Mouse (Mus musculus) midbrain, embryonic 14.5 days (tissue): ENCODE measurements around the gene Eef1akmt3. TPM values are rescaled to one million over a fixed set of nuclear protein-coding genes. Genes with fewer than 3 reads are reported as not detected.

Experiments
- ATAC-seq: fragments of 200-750 bp; cut with Nextera tagmentation; 2 replicates; pipeline ENCODE4 v1.8.0; 2017; ENCODE audit warnings: moderate number of reproducible peaks, moderate library complexity; ENCODE audit not compliant: low FRiP score, low TSS enrichment
- DNase-seq: peaks from one replicate; pipeline ENCODE4 v3.0.0-alpha.2; 2015
- H3K27ac ChIP-seq: fragments of 300-500 bp; sonication (generic); replicated peaks from 2 replicates; pipeline ENCODE4 v1.5.1; 2014; ENCODE audit warnings: mild to moderate bottlenecking, low read depth, low read length, moderate library complexity
- H3K27me3 ChIP-seq: fragments of 300-500 bp; sonication (generic); 2 replicates; pipeline ENCODE4 v1.6.1; 2014; ENCODE audit warnings: low read length, control low read depth, mixed read lengths; ENCODE audit not compliant: control insufficient read depth, insufficient read depth
- H3K36me3 ChIP-seq: fragments of 300-500 bp; sonication (generic); 2 replicates; pipeline ENCODE4 v1.6.1; 2014; ENCODE audit warnings: low read length, control low read depth; ENCODE audit not compliant: control insufficient read depth, insufficient read depth
- H3K4me1 ChIP-seq: fragments of 300-500 bp; sonication (generic); 2 replicates; pipeline ENCODE4 v1.6.1; 2014; ENCODE audit warnings: mild to moderate bottlenecking, antibody characterized with exemption, low read length, control low read depth; ENCODE audit not compliant: control insufficient read depth, insufficient read depth
- H3K4me2 ChIP-seq: fragments of 300-500 bp; sonication (generic); 2 replicates; pipeline ENCODE4 v1.6.1; 2014; ENCODE audit warnings: mild to moderate bottlenecking, low read length, moderate library complexity
- H3K4me3 ChIP-seq: fragments of 300-500 bp; sonication (generic); replicated peaks from 2 replicates; pipeline ENCODE4 v1.5.1; 2014; ENCODE audit warnings: low read depth, low read length
- H3K9ac ChIP-seq: fragments of 300-500 bp; sonication (generic); replicated peaks from 2 replicates; pipeline ENCODE4 v1.6.1; 2014; ENCODE audit warnings: mild to moderate bottlenecking, low read length, moderate library complexity
- H3K9me3 ChIP-seq: fragments of 300-500 bp; sonication (generic); 2 replicates; pipeline ENCODE4 v1.6.1; 2016; ENCODE audit warnings: low read length, control low read depth, mixed read lengths; ENCODE audit not compliant: control insufficient read depth
- WGBS: fragments of 180-500 bp; shearing (Covaris S2); extraction: QIAGEN DNeasy Blood & Tissue Kit; methylation state at CpG from one replicate; pipeline ENCODE4 v1.1.7; 2014; 5-methylcytosine and 5-hydroxymethylcytosine counted together
- polyA plus RNA-seq: library from polyadenylated mRNA; unstranded; fragments of >200 nt; fragmentation: Nextera tagmentation; extraction: Ambion mirVana; gene quantifications from 2 replicates; pipeline ENCODE4 v1.2.1, GENCODE M21; 2014

Eef1akmt3 gene
- polyA plus RNA-seq, 1 experiment from 2014 or later, result 0.22 TPM

- ATAC-seq, result no peak
- no peak for DNase-seq
- Histone ChIP-seq H3K9me3 (no peaks in the 10 kb centered on the region), H3K4me2 (no peak overlapping the region), H3K27me3 (no peaks in the 10 kb centered on the region), H3K9ac (no peak overlapping the region), H3K36me3 (peaks cover 19% of the 10 kb centered on the region), H3K4me1 (peaks cover 20% of the 10 kb centered on the region), H3K27ac (no peak overlapping the region), H3K4me3 (no peak overlapping the region)
- WGBS, result 77% methylated on average over 5 of the region's 5 CpGs
These were observed 52.7 kb downstream of the Eef1akmt3 start for GRCm38 (mm10) chr10:126988513-126989165.

GRCm38 (mm10) chr10:126987183-126988118 is 53.9 kb downstream of the Eef1akmt3 start:
- Histone ChIP-seq H3K4me2 (no peak overlapping the region), H3K4me3 (no peak overlapping the region), H3K9ac (no peak overlapping the region), H3K27ac (no peak overlapping the region), H3K4me1 (peaks cover 32% of the 10 kb centered on the region), H3K36me3 (peaks cover 8% of the 10 kb centered on the region), H3K27me3 (no peaks in the 10 kb centered on the region), H3K9me3 (no peaks in the 10 kb centered on the region)
- no peak for DNase-seq
- 63% methylated on average over 8 of the region's 8 CpGs for WGBS
- no peak for ATAC-seq

- no peak overlapping the region for H3K9ac ChIP-seq
- H3K4me1 ChIP-seq, result peaks cover 41% of the 10 kb centered on the region
- ATAC-seq (peak; percentile 38; the same call in 1 of the 2 replicates), DNase-seq (peak; percentile 65)
- H3K4me2 ChIP-seq, result no peak overlapping the region; the same call in 1 of the 2 replicates
- H3K4me3 ChIP-seq, result no peak overlapping the region
- H3K27ac ChIP-seq, result 0 out of 2 replicates have a peak overlapping the region, but pooled peaks have one; percentile 20
- H3K9me3 ChIP-seq, result no peaks in the 10 kb centered on the region
- WGBS, result 57% methylated on average over 4 of the region's 4 CpGs
- no peaks in the 10 kb centered on the region for H3K27me3 ChIP-seq
- no peaks in the 10 kb centered on the region for H3K36me3 ChIP-seq
These were observed 54.8 kb downstream of the Eef1akmt3 start for GRCm38 (mm10) chr10:126986541-126986961.

- Histone ChIP-seq H3K9me3 (no peaks in the 10 kb centered on the region), H3K36me3 (no peaks in the 10 kb centered on the region), H3K27ac (no peak overlapping the region), H3K27me3 (no peaks in the 10 kb centered on the region), H3K4me2 (no peak overlapping the region), H3K4me3 (no peak overlapping the region), H3K4me1 (peaks cover 50% of the 10 kb centered on the region), H3K9ac (no peak overlapping the region)
- 96% methylated on average over 9 of the region's 9 CpGs for WGBS
- no peak for ATAC-seq
- DNase-seq, result no peak
These were observed 55.7 kb downstream of the Eef1akmt3 start for GRCm38 (mm10) chr10:126985579-126985978.

- no peak for DNase-seq
- no peaks in the 10 kb centered on the region for H3K9me3 ChIP-seq
- H3K4me1 ChIP-seq, result peaks cover 53% of the 10 kb centered on the region
- H3K27me3 ChIP-seq, result no peaks in the 10 kb centered on the region
- H3K36me3 ChIP-seq, result no peaks in the 10 kb centered on the region
- WGBS, result 76% methylated on average over 4 of the region's 4 CpGs
- no peak for ATAC-seq
- H3K9ac ChIP-seq, result no peak overlapping the region
- H3K4me2 ChIP-seq, result no peak overlapping the region
- no peak overlapping the region for H3K4me3 ChIP-seq
- H3K27ac ChIP-seq, result no peak overlapping the region
These were observed 56.2 kb downstream of the Eef1akmt3 start for GRCm38 (mm10) chr10:126985127-126985526.

- H3K9ac ChIP-seq, result peak overlapping the region; percentile 26
- H3K4me2 ChIP-seq, result peak overlapping the region; percentile 25; the same call in 1 of the 2 replicates
- no peak for DNase-seq
- no peaks in the 10 kb centered on the region for H3K36me3 ChIP-seq
- 26% methylated on average over 5 of the region's 5 CpGs for WGBS
- H3K9me3 ChIP-seq, result no peaks in the 10 kb centered on the region
- H3K27ac ChIP-seq, result peak overlapping the region; percentile 49; the same call in 1 of the 2 replicates
- no peaks in the 10 kb centered on the region for H3K27me3 ChIP-seq
- H3K4me3 ChIP-seq, result no peak overlapping the region
- peaks cover 53% of the 10 kb centered on the region for H3K4me1 ChIP-seq
- no peak for ATAC-seq
These were observed 56.9 kb downstream of the Eef1akmt3 start for GRCm38 (mm10) chr10:126984189-126985004.

- Histone ChIP-seq H3K4me3 (no peak overlapping the region), H3K27ac (no peak overlapping the region), H3K4me1 (peaks cover 53% of the 10 kb centered on the region), H3K27me3 (no peaks in the 10 kb centered on the region), H3K9ac (peak overlapping the region; percentile 43), H3K36me3 (no peaks in the 10 kb centered on the region), H3K4me2 (peak overlapping the region; percentile 89), H3K9me3 (no peaks in the 10 kb centered on the region)
- 53% methylated on average over 14 of the region's 14 CpGs for WGBS
- DNase-seq (no peak), ATAC-seq (no peak)
These were observed 58.1 kb downstream of the Eef1akmt3 start for GRCm38 (mm10) chr10:126983193-126983725.

- DNase-seq (no peak), ATAC-seq (no peak)
- no peaks in the 10 kb centered on the region for H3K9me3 ChIP-seq
- 74% methylated on average over 3 of the region's 3 CpGs for WGBS
- H3K9ac ChIP-seq, result no peak overlapping the region
- H3K4me3 ChIP-seq, result no peak overlapping the region
- peaks cover 57% of the 10 kb centered on the region for H3K4me1 ChIP-seq
- no peak overlapping the region for H3K27ac ChIP-seq
- no peaks in the 10 kb centered on the region for H3K36me3 ChIP-seq
- H3K27me3 ChIP-seq, result no peaks in the 10 kb centered on the region
- H3K4me2 ChIP-seq, result peak overlapping the region; percentile 89
These were observed 59.6 kb downstream of the Eef1akmt3 start for GRCm38 (mm10) chr10:126981746-126982145.
